Mouse (Mus musculus) G1E (cell line): ENCODE measurements around the gene Kcne4.

ENCODE experiments used
- CTCF ChIP-seq: IDR thresholded peaks from 2 replicates; pipeline ENCODE4 v1.5.1; 2012; ENCODE audit warnings: low read depth, low read length, inconsistent platforms, mixed read lengths
- GATA1 ChIP-seq: IDR thresholded peaks from 2 replicates; pipeline ENCODE4 v1.6.1; 2012; ENCODE audit warnings: borderline replicate concordance, low read length, inconsistent platforms, mixed read lengths
- TAL1 ChIP-seq: conservative IDR thresholded peaks from 2 replicates; pipeline ENCODE4 v1.6.1; 2012; ENCODE audit warnings: low read depth, low read length, inconsistent platforms, mixed read lengths

DNA sequence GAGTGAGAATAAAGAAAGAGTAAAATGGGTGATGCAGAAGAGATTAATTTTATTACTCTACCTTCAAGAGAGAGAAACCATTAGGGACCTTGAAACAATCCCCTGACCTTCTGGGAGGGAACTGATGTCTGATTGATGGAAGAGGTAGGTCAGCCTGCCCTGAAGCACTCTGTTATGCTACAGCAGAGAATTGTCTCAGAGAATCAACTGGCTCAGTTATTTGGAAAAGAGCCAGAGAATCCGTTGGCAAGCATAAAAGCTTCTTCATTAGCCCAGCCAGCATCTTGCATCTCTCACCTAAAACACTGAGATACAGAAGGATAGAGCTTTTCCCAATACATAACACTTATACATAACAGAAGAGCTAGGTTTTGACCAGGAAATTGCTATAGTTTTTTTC, 26.8 kb upstream of the Kcne4 start:
- TF ChIP-seq CTCF (no peak), GATA1 (no peak), TAL1 (no peak)
